Mouse (Mus musculus): ENCODE data around the gene Mrpl19. TPM values are rescaled to one million over a fixed set of nuclear protein-coding genes. Genes with fewer than 3 reads are reported as not detected.

Gene Mrpl19
- polyA plus RNA-seq, 1 experiment = 14.2 TPM

- no peak for TF ChIP-seq POLR2A (IDR thresholded peaks at IDR 0.05; ENCODE audit: insufficient read length, low read depth)
- no peak overlapping the region for H3K4me3 ChIP-seq
These were observed 20.8 kb upstream of the Mrpl19 start for GRCm38 (mm10) chr6:81986599-81986998.

GRCm38 (mm10) chr6:81986171-81986570 lies 20.4 kb upstream of the Mrpl19 start:
- H3ac ChIP-seq (ENCODE audit: control insufficient read depth, insufficient read length) = no peak overlapping the region
- no peak overlapping the region for H3K4me2 ChIP-seq (ENCODE audit: low read depth)
- peaks cover 8% of the 10 kb centered on the region for H3K27me3 ChIP-seq (ENCODE audit: control insufficient read depth, insufficient read depth, insufficient read length)
- H3K79me2 ChIP-seq (ENCODE audit: control insufficient read depth, insufficient read depth) = no peaks in the 10 kb centered on the region
- no peaks in the 10 kb centered on the region for H3K36me3 ChIP-seq (ENCODE audit: control insufficient read depth, insufficient read depth)
- no peak overlapping the region for H3K4me3 ChIP-seq
- TF ChIP-seq POLR2A (IDR thresholded peaks at IDR 0.05; ENCODE audit: insufficient read length, low read depth) (no peak), POLR2AphosphoS2 (IDR thresholded peaks at IDR 0.05; ENCODE audit: insufficient read length, low read depth) (no peak), TCF12 (IDR thresholded peaks at IDR 0.05; ENCODE audit: insufficient read depth, poor library complexity, severe bottlenecking) (no peak), MYOG (IDR thresholded peaks at IDR 0.05; ENCODE audit: control insufficient read depth in 1 of 3, insufficient read depth in 1 of 3, insufficient read length in 2 of 3, low read depth in 2 of 3) (no peak), E2F4 (IDR thresholded peaks at IDR 0.05; ENCODE audit: insufficient read depth) (no peak), TCF3 (IDR thresholded peaks at IDR 0.05; ENCODE audit: insufficient read length, low read depth) (no peak), CEBPB (IDR thresholded peaks at IDR 0.05; ENCODE audit: insufficient read depth, poor library complexity, severe bottlenecking) (no peak), MAX (IDR thresholded peaks at IDR 0.05; ENCODE audit: low read depth) (no peak), MYOD1 (IDR thresholded peaks at IDR 0.05; ENCODE audit: control insufficient read depth in 1 of 3, insufficient read length in 2 of 3, low read depth in 2 of 3) (no peak), REST (IDR thresholded peaks at IDR 0.05; ENCODE audit: insufficient read depth, insufficient read length) (no peak), SRF (IDR thresholded peaks at IDR 0.05; ENCODE audit: control insufficient read depth, insufficient read length, low read depth) (no peak), USF1 (IDR thresholded peaks at IDR 0.05; ENCODE audit: low read depth) (no peak)

More at GRCm38 (mm10) chr6:81986599-81986998, 20.8 kb upstream of the Mrpl19 start:
- Histone ChIP-seq H3K36me3 (ENCODE audit: control insufficient read depth, insufficient read depth) (no peaks in the 10 kb centered on the region), H3K79me2 (ENCODE audit: control insufficient read depth, insufficient read depth) (no peaks in the 10 kb centered on the region), H3K27me3 (ENCODE audit: control insufficient read depth, insufficient read depth, insufficient read length) (peaks cover 8% of the 10 kb centered on the region), H3K4me2 (ENCODE audit: low read depth) (no peak overlapping the region), H3ac (ENCODE audit: control insufficient read depth, insufficient read length) (no peak overlapping the region)

GRCm38 (mm10) chr6:81979286-81979685 lies 13.5 kb upstream of the Mrpl19 start:
- H3K79me2 ChIP-seq (ENCODE audit: control insufficient read depth, insufficient read depth) = no peaks in the 10 kb centered on the region
- no peak overlapping the region for H3K4me2 ChIP-seq (ENCODE audit: low read depth)
- no peak overlapping the region for H3ac ChIP-seq (ENCODE audit: control insufficient read depth, insufficient read length)
- no peak overlapping the region for H3K4me3 ChIP-seq
- H3K36me3 ChIP-seq (ENCODE audit: control insufficient read depth, insufficient read depth) = no peaks in the 10 kb centered on the region
- no peaks in the 10 kb centered on the region for H3K27me3 ChIP-seq (ENCODE audit: control insufficient read depth, insufficient read depth, insufficient read length)
- TF ChIP-seq CEBPB (IDR thresholded peaks at IDR 0.05; ENCODE audit: insufficient read depth, poor library complexity, severe bottlenecking) (no peak), REST (IDR thresholded peaks at IDR 0.05; ENCODE audit: insufficient read depth, insufficient read length) (no peak), MAX (IDR thresholded peaks at IDR 0.05; ENCODE audit: low read depth) (no peak), USF1 (IDR thresholded peaks at IDR 0.05; ENCODE audit: low read depth) (no peak), POLR2A (IDR thresholded peaks at IDR 0.05; ENCODE audit: insufficient read length, low read depth) (no peak), POLR2AphosphoS2 (IDR thresholded peaks at IDR 0.05; ENCODE audit: insufficient read length, low read depth) (no peak), MYOD1 (IDR thresholded peaks at IDR 0.05; ENCODE audit: control insufficient read depth in 1 of 3, insufficient read length in 2 of 3, low read depth in 2 of 3) (no peak), TCF3 (IDR thresholded peaks at IDR 0.05; ENCODE audit: insufficient read length, low read depth) (no peak), MYOG (IDR thresholded peaks at IDR 0.05; ENCODE audit: control insufficient read depth in 1 of 3, insufficient read depth in 1 of 3, insufficient read length in 2 of 3, low read depth in 2 of 3) (no peak), TCF12 (IDR thresholded peaks at IDR 0.05; ENCODE audit: insufficient read depth, poor library complexity, severe bottlenecking) (no peak), SRF (IDR thresholded peaks at IDR 0.05; ENCODE audit: control insufficient read depth, insufficient read length, low read depth) (no peak), E2F4 (IDR thresholded peaks at IDR 0.05; ENCODE audit: insufficient read depth) (no peak)

- Histone ChIP-seq H3K79me2 (ENCODE audit: control insufficient read depth, insufficient read depth) (no peaks in the 10 kb centered on the region), H3K36me3 (ENCODE audit: control insufficient read depth, insufficient read depth) (no peaks in the 10 kb centered on the region), H3ac (ENCODE audit: control insufficient read depth, insufficient read length) (no peak overlapping the region), H3K4me2 (ENCODE audit: low read depth) (no peak overlapping the region), H3K27me3 (ENCODE audit: control insufficient read depth, insufficient read depth, insufficient read length) (peaks cover 4% of the 10 kb centered on the region), H3K4me3 (no peak overlapping the region)
- TF ChIP-seq TCF3 (IDR thresholded peaks at IDR 0.05; ENCODE audit: insufficient read length, low read depth) (no peak), MYOG (IDR thresholded peaks at IDR 0.05; ENCODE audit: control insufficient read depth in 1 of 3, insufficient read depth in 1 of 3, insufficient read length in 2 of 3, low read depth in 2 of 3) (no peak), SRF (IDR thresholded peaks at IDR 0.05; ENCODE audit: control insufficient read depth, insufficient read length, low read depth) (no peak), REST (IDR thresholded peaks at IDR 0.05; ENCODE audit: insufficient read depth, insufficient read length) (no peak), POLR2AphosphoS2 (IDR thresholded peaks at IDR 0.05; ENCODE audit: insufficient read length, low read depth) (no peak), MAX (IDR thresholded peaks at IDR 0.05; ENCODE audit: low read depth) (no peak), TCF12 (IDR thresholded peaks at IDR 0.05; ENCODE audit: insufficient read depth, poor library complexity, severe bottlenecking) (no peak), E2F4 (IDR thresholded peaks at IDR 0.05; ENCODE audit: insufficient read depth) (no peak), POLR2A (IDR thresholded peaks at IDR 0.05; ENCODE audit: insufficient read length, low read depth) (no peak), CEBPB (IDR thresholded peaks at IDR 0.05; ENCODE audit: insufficient read depth, poor library complexity, severe bottlenecking) (no peak), USF1 (IDR thresholded peaks at IDR 0.05; ENCODE audit: low read depth) (no peak), MYOD1 (IDR thresholded peaks at IDR 0.05; ENCODE audit: control insufficient read depth in 1 of 3, insufficient read length in 2 of 3, low read depth in 2 of 3) (no peak)
These were observed 10.3 kb upstream of the Mrpl19 start for GRCm38 (mm10) chr6:81975971-81976621.

- H3K4me2 ChIP-seq (ENCODE audit: low read depth) = no peak overlapping the region
- H3K4me3 ChIP-seq = no peak overlapping the region
- TF ChIP-seq TCF12 (IDR thresholded peaks at IDR 0.05; ENCODE audit: insufficient read depth, poor library complexity, severe bottlenecking) (no peak), TCF3 (IDR thresholded peaks at IDR 0.05; ENCODE audit: insufficient read length, low read depth) (no peak), CEBPB (IDR thresholded peaks at IDR 0.05; ENCODE audit: insufficient read depth, poor library complexity, severe bottlenecking) (no peak), MYOG (IDR thresholded peaks at IDR 0.05; ENCODE audit: control insufficient read depth in 1 of 3, insufficient read depth in 1 of 3, insufficient read length in 2 of 3, low read depth in 2 of 3) (no peak), MYOD1 (IDR thresholded peaks at IDR 0.05; ENCODE audit: control insufficient read depth in 1 of 3, insufficient read length in 2 of 3, low read depth in 2 of 3) (no peak), MAX (IDR thresholded peaks at IDR 0.05; ENCODE audit: low read depth) (no peak), E2F4 (IDR thresholded peaks at IDR 0.05; ENCODE audit: insufficient read depth) (no peak), SRF (IDR thresholded peaks at IDR 0.05; ENCODE audit: control insufficient read depth, insufficient read length, low read depth) (no peak), POLR2AphosphoS2 (IDR thresholded peaks at IDR 0.05; ENCODE audit: insufficient read length, low read depth) (no peak), USF1 (IDR thresholded peaks at IDR 0.05; ENCODE audit: low read depth) (no peak), POLR2A (IDR thresholded peaks at IDR 0.05; ENCODE audit: insufficient read length, low read depth) (no peak), REST (IDR thresholded peaks at IDR 0.05; ENCODE audit: insufficient read depth, insufficient read length) (no peak)
- H3K36me3 ChIP-seq (ENCODE audit: control insufficient read depth, insufficient read depth) = no peaks in the 10 kb centered on the region
- H3ac ChIP-seq (ENCODE audit: control insufficient read depth, insufficient read length) = no peak overlapping the region
- H3K79me2 ChIP-seq (ENCODE audit: control insufficient read depth, insufficient read depth) = no peaks in the 10 kb centered on the region
- H3K27me3 ChIP-seq (ENCODE audit: control insufficient read depth, insufficient read depth, insufficient read length) = peaks cover 4% of the 10 kb centered on the region
These were observed 6.8 kb upstream of the Mrpl19 start for GRCm38 (mm10) chr6:81972595-81972994.

Measured in myocyte (in vitro differentiated cells).